Mouse (Mus musculus) MEL (cell line): ENCODE results near the gene Klhl21. TPM values are rescaled to one million over a fixed set of nuclear protein-coding genes. Genes with fewer than 3 reads are reported as not detected.

ENCODE experiments used
- DNase-seq: peaks from one replicate; pipeline ENCODE4 v3.0.0; 2011; ENCODE audit warnings: low read depth, low spot score
- H3K27ac ChIP-seq: 2 replicates; pipeline ENCODE4 v1.5.1; 2012; ENCODE audit warnings: low read depth, mild to moderate bottlenecking, control low read depth, low read length, moderate library complexity; ENCODE audit not compliant: control insufficient read depth
- H3K27me3 ChIP-seq, 2 experiments: fragments of 150-350 bp in 1 of 2; sonication (generic) in 1 of 2; 2 replicates each; pipeline ENCODE4 v1.6.1; 2012; ENCODE audit warnings: low read length in 2 of 2, mild to moderate bottlenecking in 2 of 2, improper control_type of control experiment in 1 of 2, moderate library complexity in 1 of 2; ENCODE audit not compliant: insufficient read depth in 2 of 2, control insufficient read depth in 1 of 2
- H3K36me3 ChIP-seq, 2 experiments: 2 replicates each; pipeline ENCODE4 v1.6.1; 2012 to 2014; ENCODE audit warnings: low read length in 2 of 2, improper control_type of control experiment in 1 of 2, inconsistent platforms in 1 of 2, mild to moderate bottlenecking in 1 of 2; ENCODE audit not compliant: insufficient read depth in 2 of 2, control insufficient read depth in 1 of 2
- H3K4me1 ChIP-seq, 2 experiments: fragments of 150-350 bp in 1 of 2; sonication (generic) in 1 of 2; 2 replicates each; pipeline ENCODE4 v1.6.1; 2012; ENCODE audit warnings: low read length in 2 of 2, improper control_type of control experiment in 1 of 2, mild to moderate bottlenecking in 1 of 2; ENCODE audit not compliant: insufficient read depth in 2 of 2, control insufficient read depth in 1 of 2
- H3K4me3 ChIP-seq, 2 experiments: fragments of 150-350 bp in 1 of 2; sonication (generic) in 1 of 2; 2 replicates each; pipeline ENCODE4 v1.5.1; 2012; ENCODE audit warnings: low read depth in 2 of 2, low read length in 2 of 2, mild to moderate bottlenecking in 2 of 2, moderate library complexity in 2 of 2, control low read depth in 1 of 2, improper control_type of control experiment in 1 of 2; ENCODE audit not compliant: control insufficient read depth in 1 of 2, insufficient read depth in 1 of 2
- H3K79me2 ChIP-seq: 2 replicates; pipeline ENCODE4 v1.6.1; 2012; ENCODE audit warnings: mild to moderate bottlenecking, low read length, moderate library complexity; ENCODE audit not compliant: control insufficient read depth, poor library complexity, insufficient read depth
- H3K9ac ChIP-seq: 2 replicates; pipeline ENCODE4 v1.6.1; 2012; ENCODE audit warnings: low read depth, mild to moderate bottlenecking, control low read depth, low read length, moderate library complexity; ENCODE audit not compliant: control insufficient read depth, poor library complexity, severe bottlenecking
- H3K9me3 ChIP-seq: fragments of 150-350 bp; sonication (generic); replicated peaks from 2 replicates; pipeline ENCODE4 v1.6.1; 2012; ENCODE audit warnings: mild to moderate bottlenecking, low read length, improper control_type of control experiment, moderate library complexity; ENCODE audit not compliant: insufficient read depth
- CHD1 ChIP-seq: IDR thresholded peaks from 2 replicates; pipeline ENCODE4 v1.6.1; 2012; ENCODE audit warnings: low read depth, mild to moderate bottlenecking, inconsistent platforms, low read length, improper control_type of control experiment
- CTCF ChIP-seq, 3 experiments: IDR thresholded peaks in 2 of 3; conservative IDR thresholded peaks in 1 of 3; 2 replicates each; pipeline ENCODE4 v1.5.1; 2011 to 2012; ENCODE audit warnings: low read length in 3 of 3, low read depth in 2 of 3, mild to moderate bottlenecking in 2 of 3, improper control_type of control experiment in 1 of 3, inconsistent platforms in 1 of 3, mixed read lengths in 1 of 3, moderate library complexity in 1 of 3; ENCODE audit not compliant: control insufficient read depth in 1 of 3, insufficient read depth in 1 of 3, poor library complexity in 1 of 3, severe bottlenecking in 1 of 3
- ELF1 ChIP-seq: IDR thresholded peaks from 2 replicates; pipeline ENCODE4 v1.6.1; 2014; ENCODE audit warnings: low read depth, mild to moderate bottlenecking, inconsistent platforms, low read length, improper control_type of control experiment, moderate library complexity
- ETS1 ChIP-seq: IDR thresholded peaks from 2 replicates; pipeline ENCODE4 v1.6.1; 2012; ENCODE audit warnings: low read depth, mild to moderate bottlenecking, inconsistent platforms, low read length, improper control_type of control experiment, moderate library complexity
- HCFC1 ChIP-seq: IDR thresholded peaks from 2 replicates; pipeline ENCODE4 v1.6.1; 2012; ENCODE audit warnings: low read depth, mild to moderate bottlenecking, inconsistent platforms, low read length, improper control_type of control experiment, moderate library complexity
- KAT2A ChIP-seq: conservative IDR thresholded peaks from 2 replicates; pipeline ENCODE4 v1.6.1; 2012; ENCODE audit warnings: low read depth, low read length, improper control_type of control experiment, inconsistent platforms
- MAFK ChIP-seq: IDR thresholded peaks from 2 replicates; pipeline ENCODE4 v1.6.1; 2011; ENCODE audit warnings: low read depth, mild to moderate bottlenecking, low read length, improper control_type of control experiment, borderline replicate concordance
- MAX ChIP-seq: IDR thresholded peaks from 2 replicates; pipeline ENCODE4 v1.6.1; 2011; ENCODE audit warnings: low read length, improper control_type of control experiment
- MYC ChIP-seq: IDR thresholded peaks from 2 replicates; pipeline ENCODE4 v1.6.1; 2011; ENCODE audit warnings: low read depth, mild to moderate bottlenecking, low read length, improper control_type of control experiment, moderate library complexity
- POLR2AphosphoS5 ChIP-seq: IDR thresholded peaks from 2 replicates; pipeline ENCODE4 v1.6.1; 2012; ENCODE audit warnings: low read depth, borderline replicate concordance, mild to moderate bottlenecking, inconsistent platforms, low read length, moderate library complexity, mixed read lengths
- RAD21 ChIP-seq: IDR thresholded peaks from 2 replicates; pipeline ENCODE4 v1.6.1; 2011; ENCODE audit warnings: mild to moderate bottlenecking, low read depth, low read length, improper control_type of control experiment
- SIN3A ChIP-seq: IDR thresholded peaks from 2 replicates; pipeline ENCODE4 v1.6.1; 2012; ENCODE audit warnings: low read length, improper control_type of control experiment, inconsistent platforms
- USF1 ChIP-seq: IDR thresholded peaks from 2 replicates; pipeline ENCODE4 v1.6.1; 2014; ENCODE audit warnings: low read depth, mild to moderate bottlenecking, inconsistent platforms, low read length, improper control_type of control experiment, moderate library complexity
- USF2 ChIP-seq, 2 experiments: IDR thresholded peaks; 2 replicates each; pipeline ENCODE4 v1.6.1; 2011 to 2012; ENCODE audit warnings: improper control_type of control experiment in 2 of 2, low read length in 2 of 2, borderline replicate concordance in 1 of 2, inconsistent platforms in 1 of 2, low read depth in 1 of 2, mild to moderate bottlenecking in 1 of 2; ENCODE audit not compliant: insufficient read depth in 1 of 2
- ZC3H11A ChIP-seq: IDR thresholded peaks from 2 replicates; pipeline ENCODE4 v1.6.1; 2012; ENCODE audit warnings: low read depth, mild to moderate bottlenecking, inconsistent platforms, low read length, improper control_type of control experiment
- ZKSCAN1 ChIP-seq: IDR thresholded peaks from 2 replicates; pipeline ENCODE4 v1.6.1; 2012; ENCODE audit warnings: low read depth, mild to moderate bottlenecking, inconsistent platforms, low read length, improper control_type of control experiment, moderate library complexity
- ZNF384 ChIP-seq: IDR thresholded peaks from 2 replicates; pipeline ENCODE4 v1.6.1; 2012; ENCODE audit warnings: low read depth, mild to moderate bottlenecking, inconsistent platforms, low read length, improper control_type of control experiment
- polyA plus RNA-seq, 2 experiments: library from polyadenylated mRNA; stranded (reverse) in 1 of 2; unstranded in 1 of 2; fragments of >175 nt in 1 of 2; fragments of >200 nt in 1 of 2; gene quantifications; 2 replicates each; pipeline versions ENCODE4 v1.2.1 to v1.2.4; 2012; ENCODE audit warnings: low replicate concordance in 2 of 2, low read depth in 1 of 2; ENCODE audit not compliant: insufficient read length in 2 of 2, insufficient read depth in 1 of 2, missing spikeins in 1 of 2
- total RNA-seq: library from RNA; depleted of rRNA; stranded (reverse); fragments of 300-350 nt; gene quantifications from 2 replicates; pipeline ENCODE4 v1.2.3, GENCODE M21; 2012

Gene Klhl21
- total and polyA plus RNA-seq, 3 experiments = 18.0 to 22.5 TPM; not detected in 1

GRCm38 (mm10) chr4:152021568-152022097, 13.0 kb downstream of the Klhl21 start:
- peaks cover 0 to 14% of the 10 kb centered on the region in 2 experiments; a peak in 2 of 4 replicates for H3K36me3 ChIP-seq
- TF ChIP-seq CTCF (IDR thresholded peaks at IDR 0.05 in 2 of 3, conservative IDR thresholded peaks at IDR 0.05 in 1 of 3; ENCODE audit: control insufficient read depth in 1 of 3, insufficient read depth in 1 of 3, low read depth in 2 of 3, low read length in 3 of 3, poor library complexity in 1 of 3, severe bottlenecking in 1 of 3) (peak in 2 of 3 experiments; percentile 6 to 26; a peak in 2 of 6 replicates), KAT2A (no peak), MAFK (0 out of 2 replicates have a peak, but pooled peaks have one; percentile 25)
- no peak for DNase-seq

GRCm38 (mm10) chr4:152022506-152022905, 13.9 kb downstream of the Klhl21 start:
- Histone ChIP-seq H3K4me1 (peaks cover 0 to 22% of the 10 kb centered on the region in 2 experiments; a peak in 3 of 4 replicates), H3K79me2 (peaks cover 30% of the 10 kb centered on the region), H3K27me3 (no peaks in the 10 kb centered on the region), H3K9me3 (no peaks in the 10 kb centered on the region), H3K9ac (no peak overlapping the region), H3K4me3 (no peak overlapping the region)
- TF ChIP-seq CHD1 = no peak
- no peak for TF ChIP-seq MAFK
- TF ChIP-seq ZKSCAN1 = no peak
- TF ChIP-seq MAX = no peak
- TF ChIP-seq ZNF384 = no peak
- no peak for TF ChIP-seq USF1
- no peak for TF ChIP-seq POLR2AphosphoS5
- TF ChIP-seq USF2 (IDR thresholded peaks at IDR 0.05; ENCODE audit: borderline replicate concordance in 1 of 2, insufficient read depth in 1 of 2, low read depth in 1 of 2, low read length in 2 of 2) = no peak
- no peak for TF ChIP-seq ETS1
- TF ChIP-seq KAT2A = no peak
- no peak for TF ChIP-seq RAD21
- no peak for TF ChIP-seq MYC
- TF ChIP-seq HCFC1 = no peak
- TF ChIP-seq SIN3A = no peak
- no peak for TF ChIP-seq ZC3H11A
- TF ChIP-seq ELF1 = no peak
- TF ChIP-seq, all 39 proteins: peak for 0
- DNase-seq = no peak
- H3K36me3 ChIP-seq = peaks cover 0 to 15% of the 10 kb centered on the region in 2 experiments; a peak in 2 of 4 replicates
- H3K27ac ChIP-seq = no peak overlapping the region

More at GRCm38 (mm10) chr4:152021568-152022097, 13.0 kb downstream of the Klhl21 start:
- peaks cover 23% of the 10 kb centered on the region for H3K79me2 ChIP-seq
- no peak overlapping the region for H3K27ac ChIP-seq
- peaks cover 0 to 21% of the 10 kb centered on the region in 2 experiments; a peak in 3 of 4 replicates for H3K4me1 ChIP-seq
- H3K9me3 ChIP-seq = no peaks in the 10 kb centered on the region
- H3K9ac ChIP-seq = no peak overlapping the region
- no peak overlapping the region for H3K4me3 ChIP-seq
- no peaks in the 10 kb centered on the region for H3K27me3 ChIP-seq
